Mouse (Mus musculus) heart, postnatal 4 days (tissue): ENCODE results near the gene 2210407C18Rik. TPM values are rescaled to one million over a fixed set of nuclear protein-coding genes. Genes with fewer than 3 reads are reported as not detected.

Source experiments
- DNase-seq: peaks from one replicate; pipeline ENCODE4 v3.0.0; 2021
- total RNA-seq, 2 experiments: library from RNA; stranded (reverse); gene quantifications; 2 replicates each; pipeline ENCODE4 v1.2.3; 2021

2210407C18Rik gene
- total RNA-seq = not detected

GRCm38 (mm10) chr11:58615975-58616374 is at the start of gene 2210407C18Rik:
TSS of gene 2210407C18Rik (minus strand) at chr11:58616075.
- no peak for DNase-seq

- no peak for DNase-seq
Observed at GRCm38 (mm10) chr11:58658596-58658995, 42.7 kb upstream of the 2210407C18Rik start, which contains the start of gene Olfr322. TSS of gene Olfr322 (plus strand) at chr11:58658782.

- no peak for DNase-seq
Observed at GRCm38 (mm10) chr11:58655151-58655550, 39.3 kb upstream of the 2210407C18Rik start.

- DNase-seq = peak; percentile 27
Observed at GRCm38 (mm10) chr11:58643350-58643749, 27.5 kb upstream of the 2210407C18Rik start.

GRCm38 (mm10) chr11:58641638-58642358 is 25.9 kb upstream of the 2210407C18Rik start:
- DNase-seq = no peak

- no peak for DNase-seq
Observed at GRCm38 (mm10) chr11:58641057-58641456, 25.2 kb upstream of the 2210407C18Rik start.

- peak; percentile 17 for DNase-seq
Observed at GRCm38 (mm10) chr11:58640272-58640867, 24.5 kb upstream of the 2210407C18Rik start, which contains the start of gene Trim58. TSS of gene Trim58 (plus strand) at chr11:58640465.

GRCm38 (mm10) chr11:58638176-58638701 is 22.4 kb upstream of the 2210407C18Rik start:
- no peak for DNase-seq

GRCm38 (mm10) chr11:58636376-58636977 is 20.6 kb upstream of the 2210407C18Rik start:
- peak; percentile 69 for DNase-seq

GRCm38 (mm10) chr11:58634878-58635277 is 19.0 kb upstream of the 2210407C18Rik start:
- no peak for DNase-seq

GRCm38 (mm10) chr11:58630401-58630800 is 14.5 kb upstream of the 2210407C18Rik start, which contains the start of gene Olfr323:
TSS of gene Olfr323 (minus strand) at chr11:58630501.
- no peak for DNase-seq

GRCm38 (mm10) chr11:58626146-58626545 is 10.3 kb upstream of the 2210407C18Rik start:
- no peak for DNase-seq

GRCm38 (mm10) chr11:58618793-58619192 is 2.9 kb upstream of the 2210407C18Rik start:
- DNase-seq = no peak

- DNase-seq = no peak
Observed at GRCm38 (mm10) chr11:58618369-58618768, 2.5 kb upstream of the 2210407C18Rik start.

GRCm38 (mm10) chr11:58614526-58614925 is 1.3 kb downstream of the 2210407C18Rik start:
- DNase-seq = no peak

GRCm38 (mm10) chr11:58613359-58613758 is 2.5 kb downstream of the 2210407C18Rik start:
- no peak for DNase-seq

- no peak for DNase-seq
Observed at GRCm38 (mm10) chr11:58607030-58607429, 8.8 kb downstream of the 2210407C18Rik start.

- no peak for DNase-seq
Observed at GRCm38 (mm10) chr11:58606177-58606919, 9.5 kb downstream of the 2210407C18Rik start.

GRCm38 (mm10) chr11:58605228-58605627 is 10.6 kb downstream of the 2210407C18Rik start:
- no peak for DNase-seq

GRCm38 (mm10) chr11:58604688-58605087 is 11.2 kb downstream of the 2210407C18Rik start:
- DNase-seq = no peak

- DNase-seq = no peak
Observed at GRCm38 (mm10) chr11:58602800-58603560, 12.9 kb downstream of the 2210407C18Rik start.

- no peak for DNase-seq
Observed at GRCm38 (mm10) chr11:58602062-58602461, 13.8 kb downstream of the 2210407C18Rik start.
